Mouse (Mus musculus) embryonic fibroblast, embryonic 13.5 days (primary cell): ENCODE results near the gene Slc1a7.

Experiments
- CTCF ChIP-seq: IDR thresholded peaks from 2 replicates; pipeline ENCODE4 v1.5.1; 2011; ENCODE audit warnings: mild to moderate bottlenecking, control low read depth, low read length, moderate library complexity, borderline replicate concordance; ENCODE audit not compliant: insufficient read depth
- POLR2A ChIP-seq: IDR thresholded peaks from 2 replicates; pipeline ENCODE4 v1.6.1; 2011; ENCODE audit warnings: low read depth, mild to moderate bottlenecking, control low read depth, low read length, moderate library complexity

GRCm38 (mm10) chr4:107991879-107992278, 23.7 kb downstream of the Slc1a7 start:
- TF ChIP-seq CTCF (no peak), POLR2A (no peak)
